ENCODE assay signal across 26 mouse cellular contexts in genomic region chr1:162349306-162349705, GRCm38 (mm10).
DNase-seq lines count a peak whose midpoint lies in the region; ATAC-seq lines count a peak whose summit lies in the region.
"Had no signal": no experiment of that assay in that cellular context is flagged by ENCODE, and none has a peak within 500 bp of the region (broad histone marks: within the 10 kb centered on the region; RNA-seq: fewer than 3 reads in every experiment).

No protein-coding gene starts in this region.

- no peak overlapping the region for H3K27ac ChIP-seq in midbrain, embryonic 16.5 days (ENCODE audit: low read length)
- no peak overlapping the region for H3K27ac ChIP-seq in midbrain, embryonic 10.5 days (replicated peaks)
- H3K27ac ChIP-seq: embryonic facial prominence, embryonic 13.5 days; forebrain, embryonic 10.5 days; forebrain, embryonic 15.5 days; heart, embryonic 15.5 days; hindbrain, embryonic 12.5 days; liver, embryonic 14.5 days had no signal

- no peak for DNase-seq in midbrain, embryonic 10.5 days (ENCODE audit: low spot score)
- DNase-seq in cerebellum, adult 11 months, result peak; percentile 29
- DNase-seq in cerebellum, adult 18-20 months, result peak; percentile 49 to 63
- DNase-seq in cerebellum, postnatal 14 days, result peak; percentile 20 to 40
- no peak for DNase-seq in B cell, adult 2 months
- DNase-seq in adrenal gland, adult 2 months, result no peak
- DNase-seq: adrenal gland, adult 8-10 months; gastrocnemius, postnatal 10 days; kidney, adult 9 months; kidney, postnatal 14 days; layer of hippocampus, adult 9-11 months; liver; lung, embryonic 14.5 days; lung, postnatal 14 days; thymus, adult 2 months; thymus, postnatal 36 days had no signal

- H3K9ac ChIP-seq in midbrain, embryonic 16.5 days (ENCODE audit: low read depth, low read length), result no peak overlapping the region
- H3K9ac ChIP-seq: embryonic facial prominence, embryonic 13.5 days; forebrain, embryonic 15.5 days; heart, embryonic 15.5 days; hindbrain, embryonic 12.5 days; liver, embryonic 14.5 days; lung, embryonic 14.5 days had no signal

- no peaks in the 10 kb centered on the region for H3K9me3 ChIP-seq in midbrain, embryonic 16.5 days (replicated peaks; ENCODE audit: control insufficient read depth, low read length, poor library complexity, severe bottlenecking)
- H3K9me3 ChIP-seq in midbrain, embryonic 10.5 days (replicated peaks), result no peaks in the 10 kb centered on the region
- H3K9me3 ChIP-seq: embryonic facial prominence, embryonic 13.5 days; forebrain, embryonic 10.5 days; forebrain, embryonic 15.5 days; heart, embryonic 15.5 days; hindbrain, embryonic 12.5 days had no signal

- H3K4me1 ChIP-seq in midbrain, embryonic 16.5 days (ENCODE audit: control insufficient read depth, insufficient read depth, low read length), result no peaks in the 10 kb centered on the region
- no peaks in the 10 kb centered on the region for H3K4me1 ChIP-seq in midbrain, embryonic 10.5 days
- H3K4me1 ChIP-seq: embryonic facial prominence, embryonic 13.5 days; forebrain, embryonic 10.5 days; forebrain, embryonic 15.5 days; heart, embryonic 15.5 days; hindbrain, embryonic 12.5 days had no signal

- H3K36me3 ChIP-seq in midbrain, embryonic 16.5 days (ENCODE audit: control insufficient read depth, insufficient read depth, low read length), result no peaks in the 10 kb centered on the region
- H3K36me3 ChIP-seq in midbrain, embryonic 10.5 days, result no peaks in the 10 kb centered on the region
- H3K36me3 ChIP-seq: embryonic facial prominence, embryonic 13.5 days; forebrain, embryonic 10.5 days; forebrain, embryonic 15.5 days; heart, embryonic 15.5 days; hindbrain, embryonic 12.5 days had no signal

- H3K4me2 ChIP-seq in midbrain, embryonic 16.5 days (ENCODE audit: low read length), result no peak overlapping the region
- H3K4me2 ChIP-seq: embryonic facial prominence, embryonic 13.5 days; forebrain, embryonic 15.5 days; heart, embryonic 15.5 days; hindbrain, embryonic 12.5 days; lung, embryonic 14.5 days had no signal

- ATAC-seq in midbrain, embryonic 16.5 days, result 0 out of 2 replicates have a peak, but pooled peaks have one; percentile 28
- ATAC-seq: activated CD4-positive, CD25-positive, alpha-beta regulatory T cell, adult 4 months; forebrain, embryonic 15.5 days; intestine, postnatal 0 days had no signal

- WGBS in midbrain, embryonic 16.5 days, result 76% methylated on average over 6 of the region's 6 CpGs
- WGBS in midbrain, embryonic 10.5 days, result 82% methylated on average over 6 of the region's 6 CpGs

- H3K27me3 ChIP-seq in midbrain, embryonic 16.5 days (ENCODE audit: control insufficient read depth, insufficient read depth, low read depth, low read length), result no peaks in the 10 kb centered on the region
- H3K27me3 ChIP-seq in midbrain, embryonic 10.5 days (ENCODE audit: low read depth, poor library complexity, severe bottlenecking), result no peaks in the 10 kb centered on the region
- H3K27me3 ChIP-seq: CH12.LX; embryonic facial prominence, embryonic 13.5 days; forebrain, embryonic 15.5 days; heart, embryonic 15.5 days; hindbrain, embryonic 12.5 days had no signal

- H3K4me3 ChIP-seq in midbrain, embryonic 16.5 days (ENCODE audit: low read depth, low read length), result no peak overlapping the region
- H3K4me3 ChIP-seq in midbrain, embryonic 10.5 days, result no peak overlapping the region
- H3K4me3 ChIP-seq: embryonic facial prominence, embryonic 13.5 days; forebrain, embryonic 10.5 days; forebrain, embryonic 15.5 days; heart, embryonic 15.5 days; hindbrain, embryonic 12.5 days had no signal

Comparison
In these comparisons a context has a peak if more than half of its experiments do, and no peak if none do; other contexts are left out.
1. DNase-seq: peak in cerebellum, adult 11 months (single experiment), cerebellum, adult 18-20 months (2 of 2) and cerebellum, postnatal 14 days (2 of 2); none in midbrain, embryonic 10.5 days (single experiment), B cell, adult 2 months (0 of 2) and adrenal gland, adult 2 months (single experiment).